Mouse (Mus musculus) ovary, adult 18-20 months (tissue): ENCODE results near the gene Bptf.
"Not testable (repeated sequence)": the region's sequence is repeated elsewhere in the genome, so short reads cannot be mapped to it uniquely, and the experiment has no call there.

ENCODE experiments used
- DNase-seq: peaks from one replicate; pipeline ENCODE4 v3.0.0; 2022; ENCODE audit warnings: low spot score, mixed read lengths

Gene Bptf

GRCm38 (mm10) chr11:106985979-106986604 lies 145.8 kb downstream of the Bptf start:
- DNase-seq: not testable (repeated sequence)
